Mouse (Mus musculus) CH12.LX (cell line): ENCODE results near the gene Fgd6. TPM values are rescaled to one million over a fixed set of nuclear protein-coding genes. Genes with fewer than 3 reads are reported as not detected.

ENCODE experiments used
- DNase-seq: peaks from one replicate; pipeline ENCODE4 v3.0.0-alpha.2; 2013; ENCODE audit errors: extremely low read depth
- H3K27ac ChIP-seq: 2 replicates; pipeline ENCODE4 v1.5.1; 2012; ENCODE audit warnings: low read depth, mild to moderate bottlenecking, control low read depth, moderate library complexity; ENCODE audit not compliant: insufficient read depth
- H3K27me3 ChIP-seq: replicated peaks from 2 replicates; pipeline ENCODE3; 2012; ENCODE audit warnings: inconsistent platforms
- H3K36me3 ChIP-seq, 2 experiments: replicated peaks in 1 of 2; 2 replicates each; pipeline versions ENCODE3 to v1.6.1; 2012; ENCODE audit warnings: inconsistent platforms in 1 of 2, low read length in 1 of 2, mild to moderate bottlenecking in 1 of 2, mixed read lengths in 1 of 2, moderate library complexity in 1 of 2; ENCODE audit not compliant: control insufficient read depth in 1 of 2, insufficient read depth in 1 of 2
- H3K4me1 ChIP-seq, 2 experiments: 2 replicates each; pipeline ENCODE4 v1.6.1; 2012; ENCODE audit warnings: inconsistent platforms in 1 of 2, moderate library complexity in 1 of 2; ENCODE audit not compliant: insufficient read depth in 2 of 2, control insufficient read depth in 1 of 2
- H3K4me2 ChIP-seq: 2 replicates; pipeline ENCODE4 v1.6.1; 2012; ENCODE audit warnings: low read depth, mild to moderate bottlenecking, control low read depth; ENCODE audit not compliant: poor library complexity, insufficient read depth, severe bottlenecking
- H3K4me3 ChIP-seq, 3 experiments: fragments of 150-350 bp in 1 of 3; sonication (generic) in 1 of 3; replicated peaks in 1 of 3; 2 replicates each; pipeline versions ENCODE3 to v1.5.1; 2011 to 2012; ENCODE audit warnings: low read depth in 2 of 3, low read length in 2 of 3, mild to moderate bottlenecking in 2 of 3, moderate library complexity in 2 of 3, control low read depth in 1 of 3, improper control_type of control experiment in 1 of 3, inconsistent platforms in 1 of 3, mixed read lengths in 1 of 3; ENCODE audit not compliant: poor library complexity in 1 of 3
- H3K79me2 ChIP-seq: replicated peaks from 2 replicates; pipeline ENCODE4 v1.6.1; 2012; ENCODE audit warnings: mild to moderate bottlenecking, moderate library complexity; ENCODE audit not compliant: control insufficient read depth, poor library complexity, insufficient read depth, severe bottlenecking; ENCODE audit errors: extremely low read depth
- H3K9ac ChIP-seq: 2 replicates; pipeline ENCODE4 v1.6.1; 2012; ENCODE audit warnings: low read depth, mild to moderate bottlenecking, control low read depth, moderate library complexity; ENCODE audit not compliant: insufficient read depth
- H3K9me3 ChIP-seq: replicated peaks from 2 replicates; pipeline ENCODE3; 2012; ENCODE audit warnings: low read length, inconsistent platforms, mixed read lengths
- BHLHE40 ChIP-seq: IDR thresholded peaks from 2 replicates; pipeline ENCODE4 v1.6.1; 2011; ENCODE audit warnings: mild to moderate bottlenecking, low read depth, low read length, improper control_type of control experiment
- CHD1 ChIP-seq: IDR thresholded peaks from 2 replicates; pipeline ENCODE4 v1.6.1; 2012; ENCODE audit warnings: low read depth, low read length, improper control_type of control experiment, inconsistent platforms
- CHD2 ChIP-seq: IDR thresholded peaks from 2 replicates; pipeline ENCODE4 v1.6.1; 2011; ENCODE audit warnings: low read length, improper control_type of control experiment
- CTCF ChIP-seq, 2 experiments: IDR thresholded peaks in 1 of 2; conservative IDR thresholded peaks in 1 of 2; 2 replicates each; pipeline ENCODE4 v1.5.1; 2011 to 2012; ENCODE audit warnings: low read depth in 2 of 2, low read length in 2 of 2, improper control_type of control experiment in 1 of 2, inconsistent platforms in 1 of 2, mild to moderate bottlenecking in 1 of 2, moderate library complexity in 1 of 2
- E2F4 ChIP-seq: IDR thresholded peaks from 2 replicates; pipeline ENCODE4 v1.6.1; 2011; ENCODE audit warnings: low read depth, low read length, improper control_type of control experiment; ENCODE audit not compliant: insufficient replicate concordance
- ELF1 ChIP-seq: IDR thresholded peaks from 2 replicates; pipeline ENCODE4 v1.6.1; 2014; ENCODE audit warnings: low read depth, mild to moderate bottlenecking, inconsistent platforms, low read length, improper control_type of control experiment
- EP300 ChIP-seq: IDR thresholded peaks from 2 replicates; pipeline ENCODE4 v1.6.1; 2011; ENCODE audit warnings: low read length, improper control_type of control experiment
- ETS1 ChIP-seq: conservative IDR thresholded peaks from 2 replicates; pipeline ENCODE4 v1.6.1; 2012; ENCODE audit warnings: low read depth, mild to moderate bottlenecking, inconsistent platforms, low read length, improper control_type of control experiment, moderate library complexity
- GABPA ChIP-seq: IDR thresholded peaks from 2 replicates; pipeline ENCODE4 v1.6.1; 2012; ENCODE audit warnings: low read depth, low read length, improper control_type of control experiment, inconsistent platforms; ENCODE audit not compliant: insufficient replicate concordance
- HCFC1 ChIP-seq: IDR thresholded peaks from 2 replicates; pipeline ENCODE4 v1.6.1; 2012; ENCODE audit warnings: low read depth, mild to moderate bottlenecking, inconsistent platforms, low read length, improper control_type of control experiment
- IRF4 ChIP-seq: IDR thresholded peaks from 2 replicates; pipeline ENCODE4 v1.6.1; 2014; ENCODE audit warnings: low read depth, mild to moderate bottlenecking, inconsistent platforms, low read length, improper control_type of control experiment
- JUN ChIP-seq: IDR thresholded peaks from 2 replicates; pipeline ENCODE4 v1.6.1; 2011; ENCODE audit warnings: low read depth, mild to moderate bottlenecking, low read length, improper control_type of control experiment, moderate library complexity; ENCODE audit not compliant: insufficient read depth
- KAT2A ChIP-seq: IDR thresholded peaks from 2 replicates; pipeline ENCODE4 v1.6.1; 2012; ENCODE audit warnings: low read length, improper control_type of control experiment, inconsistent platforms; ENCODE audit not compliant: insufficient replicate concordance
- MAX ChIP-seq: IDR thresholded peaks from 2 replicates; pipeline ENCODE4 v1.6.1; 2011; ENCODE audit warnings: low read length, improper control_type of control experiment
- MAZ ChIP-seq: IDR thresholded peaks from 2 replicates; pipeline ENCODE4 v1.6.1; 2012; ENCODE audit warnings: low read depth, mild to moderate bottlenecking, inconsistent platforms, low read length, improper control_type of control experiment, moderate library complexity
- MEF2A ChIP-seq: IDR thresholded peaks from 2 replicates; pipeline ENCODE4 v1.6.1; 2014; ENCODE audit warnings: low read depth, mild to moderate bottlenecking, inconsistent platforms, low read length, improper control_type of control experiment, borderline replicate concordance
- MXI1 ChIP-seq: IDR thresholded peaks from 2 replicates; pipeline ENCODE4 v1.6.1; 2011; ENCODE audit warnings: mild to moderate bottlenecking, low read depth, low read length, improper control_type of control experiment
- NELFE ChIP-seq: IDR thresholded peaks from 2 replicates; pipeline ENCODE4 v1.6.1; 2011; ENCODE audit warnings: low read depth, low read length, improper control_type of control experiment
- NRF1 ChIP-seq: IDR thresholded peaks from 2 replicates; pipeline ENCODE4 v1.6.1; 2014; ENCODE audit warnings: low read depth, mild to moderate bottlenecking, inconsistent platforms, low read length, improper control_type of control experiment, moderate library complexity
- RAD21 ChIP-seq: IDR thresholded peaks from 2 replicates; pipeline ENCODE4 v1.6.1; 2011; ENCODE audit warnings: low read depth, mild to moderate bottlenecking, low read length, improper control_type of control experiment, moderate library complexity
- RCOR1 ChIP-seq: conservative IDR thresholded peaks from 2 replicates; pipeline ENCODE4 v1.6.1; 2012; ENCODE audit warnings: low read depth, mild to moderate bottlenecking, inconsistent platforms, low read length, improper control_type of control experiment
- SIN3A ChIP-seq: IDR thresholded peaks from 2 replicates; pipeline ENCODE4 v1.6.1; 2012; ENCODE audit warnings: low read length, improper control_type of control experiment, inconsistent platforms
- TCF12 ChIP-seq: IDR thresholded peaks from 2 replicates; pipeline ENCODE4 v1.6.1; 2014; ENCODE audit warnings: low read depth, mild to moderate bottlenecking, inconsistent platforms, low read length, improper control_type of control experiment
- UBTF ChIP-seq: IDR thresholded peaks from 2 replicates; pipeline ENCODE4 v1.6.1; 2012; ENCODE audit warnings: low read depth, mild to moderate bottlenecking, inconsistent platforms, low read length, improper control_type of control experiment, moderate library complexity
- USF1 ChIP-seq: IDR thresholded peaks from 2 replicates; pipeline ENCODE4 v1.6.1; 2014; ENCODE audit warnings: low read depth, mild to moderate bottlenecking, inconsistent platforms, low read length, improper control_type of control experiment
- ZC3H11A ChIP-seq: IDR thresholded peaks from 2 replicates; pipeline ENCODE4 v1.6.1; 2012; ENCODE audit warnings: low read depth, mild to moderate bottlenecking, inconsistent platforms, low read length, improper control_type of control experiment
- ZKSCAN1 ChIP-seq: IDR thresholded peaks from 2 replicates; pipeline ENCODE4 v1.6.1; 2012; ENCODE audit warnings: low read depth, inconsistent platforms, low read length, improper control_type of control experiment, borderline replicate concordance
- dilution Hi-C: fragments of 300-500 bp; cut with MboI; formaldehyde crosslinking; loops from 2 replicates; pipeline ENCODE4 v1.14.3; 2020; ENCODE audit warnings: low sequenced_read_pairs; ENCODE audit not compliant: extremely low pct_unique_long_range_greater_than_20kb, extremely low pct_ligation_motif_present
- in situ Hi-C: fragments of 300-500 bp; cut with MboI; formaldehyde crosslinking; loops from 3 replicates; pipeline ENCODE4 v1.14.3; 2019; ENCODE audit warnings: low sequenced_read_pairs, low pct_ligation_motif_present, low pct_unique_long_range_greater_than_20kb, mixed read lengths
- polyA plus RNA-seq: library from polyadenylated mRNA; unstranded; fragments of >175 nt; gene quantifications from 2 replicates; pipeline ENCODE4 v1.2.1, GENCODE M21; 2012; ENCODE audit warnings: low read depth; ENCODE audit not compliant: insufficient read length
- total RNA-seq, 2 experiments: library from RNA; depleted of rRNA; stranded (reverse); fragments of 300-350 nt in 1 of 2; fragments of >200 nt in 1 of 2; gene quantifications; 2 replicates each; pipeline ENCODE4 v1.2.3; 2012 to 2014

The Fgd6 gene
- total and polyA plus RNA-seq, 3 experiments = 3.3 to 7.2 (median 5.0) TPM

DNA sequence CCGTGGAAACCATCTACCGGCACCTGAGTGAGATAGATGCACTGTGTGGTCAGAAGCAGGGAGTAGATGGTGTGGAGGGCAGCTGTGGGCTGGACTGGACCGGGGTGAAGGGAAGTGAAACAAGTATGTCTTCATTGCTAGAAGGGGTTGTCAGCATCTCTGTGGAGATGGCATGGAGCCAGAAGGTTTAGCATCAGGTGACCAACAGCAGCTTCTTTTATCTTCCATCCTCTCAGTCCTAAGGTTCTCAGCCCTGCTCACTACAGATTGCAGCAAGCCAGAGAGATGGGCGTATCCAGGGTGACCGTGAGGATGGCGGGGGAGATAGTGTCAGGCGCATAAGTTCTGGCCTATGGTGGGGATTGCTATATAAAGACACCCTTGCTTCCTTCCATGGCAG lies 86.8 kb downstream of the Fgd6 start:
- dilution Hi-C loops = no loop called here
- no peak overlapping the region; the same call in 1 of the 2 replicates for H3K4me2 ChIP-seq
- H3K4me1 ChIP-seq = peaks cover 13 to 19% of the 10 kb centered on the region in 2 experiments
- peak; percentile 26 for DNase-seq
- TF ChIP-seq MAX (peak; percentile 49), MXI1 (no peak), BHLHE40 (peak; percentile 78), NELFE (no peak), KAT2A (no peak), RAD21 (no peak), TCF12 (peak; percentile 51), IRF4 (peak; percentile 87), JUN (peak; percentile 13; the same call in 1 of the 2 replicates), USF1 (peak; percentile 57), E2F4 (no peak), CHD1 (no peak), UBTF (no peak), GABPA (no peak), SIN3A (no peak), EP300 (peak; percentile 78), ZKSCAN1 (no peak), RCOR1 (0 out of 2 replicates have a peak, but pooled peaks have one; percentile 26), MEF2A (peak; percentile 43; the same call in 1 of the 2 replicates)
- H3K27me3 ChIP-seq = no peaks in the 10 kb centered on the region
- no peaks in the 10 kb centered on the region for H3K79me2 ChIP-seq
- H3K9ac ChIP-seq = no peak overlapping the region
- in situ Hi-C loops = no loop called here
- H3K4me3 ChIP-seq = no peak overlapping the region
- peak overlapping the region; percentile 71 for H3K27ac ChIP-seq
- no peaks in the 10 kb centered on the region for H3K9me3 ChIP-seq
- H3K36me3 ChIP-seq = peaks cover 38 to 77% of the 10 kb centered on the region in 2 experiments

DNA sequence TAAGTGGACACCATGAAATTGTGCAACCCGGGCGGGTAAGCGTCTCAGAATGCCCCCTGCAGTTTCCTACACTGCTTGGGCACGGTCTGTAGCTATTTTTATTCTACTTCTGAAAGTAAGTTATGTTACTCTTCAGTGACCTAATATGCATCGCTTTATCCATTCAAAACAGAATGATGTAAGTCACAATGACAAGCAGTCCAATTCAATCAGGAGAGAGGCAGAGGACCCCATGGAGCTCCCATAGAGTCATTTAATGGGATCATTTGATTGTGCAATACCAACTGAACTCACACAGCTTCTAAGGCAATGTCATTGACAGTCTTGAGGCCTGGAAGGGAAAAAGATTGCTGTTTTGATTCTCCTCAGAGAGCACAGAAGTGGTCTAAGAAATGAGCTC lies 87.8 kb downstream of the Fgd6 start:
- H3K4me2 ChIP-seq = no peak overlapping the region
- H3K9ac ChIP-seq = no peak overlapping the region
- no peak overlapping the region for H3K4me3 ChIP-seq
- H3K27ac ChIP-seq = no peak overlapping the region
- H3K9me3 ChIP-seq = no peaks in the 10 kb centered on the region
- no peak for DNase-seq
- dilution Hi-C loops = no loop called here
- no peaks in the 10 kb centered on the region for H3K27me3 ChIP-seq
- TF ChIP-seq ELF1 (no peak), MAZ (no peak), NELFE (no peak), JUN (no peak), MEF2A (0 out of 2 replicates have a peak, but pooled peaks have one; percentile 14), CTCF (conservative IDR thresholded peaks at IDR 0.05 in 1 of 2, IDR thresholded peaks at IDR 0.05 in 1 of 2; ENCODE audit: low read depth in 2 of 2, low read length in 2 of 2) (no peak), E2F4 (no peak), ETS1 (no peak), HCFC1 (no peak), NRF1 (no peak), KAT2A (no peak), USF1 (no peak), BHLHE40 (peak; percentile 31; the same call in 1 of the 2 replicates), ZC3H11A (no peak), CHD2 (no peak)
- in situ Hi-C loops = no loop called here
- H3K79me2 ChIP-seq = no peaks in the 10 kb centered on the region
- H3K36me3 ChIP-seq = peaks cover 43 to 77% of the 10 kb centered on the region in 2 experiments
- peaks cover 13 to 19% of the 10 kb centered on the region in 2 experiments for H3K4me1 ChIP-seq
